Mouse (Mus musculus) hindbrain, postnatal 0 days (tissue): Measurements from ENCODE around the gene Nell2. TPM values are rescaled to one million over a fixed set of nuclear protein-coding genes. Genes with fewer than 3 reads are reported as not detected.
A peak's percentile ranks its signal among the peaks of the same experiment; 100 is the strongest.
"Not testable (repeated sequence)": the region's sequence is repeated elsewhere in the genome, so short reads cannot be mapped to it uniquely, and the experiment has no call there.

Experiments used
- ATAC-seq: fragments of 200-750 bp; cut with Nextera tagmentation; 2 replicates; pipeline ENCODE4 v1.8.0; 2017; ENCODE audit warnings: mild to moderate bottlenecking, moderate TSS enrichment, moderate library complexity
- DNase-seq: peaks from one replicate; pipeline ENCODE4 v3.0.0-alpha.2; 2015; ENCODE audit warnings: low spot score
- H3K27ac ChIP-seq: fragments of 300-500 bp; sonication (generic); 2 replicates; pipeline ENCODE4 v1.5.1; 2014; ENCODE audit warnings: mild to moderate bottlenecking
- H3K27me3 ChIP-seq: fragments of 300-500 bp; sonication (generic); 2 replicates; pipeline ENCODE4 v1.6.1; 2014; ENCODE audit warnings: low read length, mixed read lengths; ENCODE audit not compliant: insufficient read depth
- H3K36me3 ChIP-seq: fragments of 300-500 bp; sonication (generic); 2 replicates; pipeline ENCODE4 v1.6.1; 2014; ENCODE audit warnings: low read length, mixed read lengths; ENCODE audit not compliant: insufficient read depth
- H3K4me1 ChIP-seq: fragments of 300-500 bp; sonication (generic); 2 replicates; pipeline ENCODE4 v1.6.1; 2014; ENCODE audit warnings: antibody characterized with exemption, low read length, mixed read lengths; ENCODE audit not compliant: insufficient read depth
- H3K4me2 ChIP-seq: fragments of 300-500 bp; sonication (generic); 2 replicates; pipeline ENCODE4 v1.6.1; 2014; ENCODE audit warnings: low read depth, mild to moderate bottlenecking, low read length, moderate library complexity, mixed read lengths
- H3K4me3 ChIP-seq: fragments of 300-500 bp; sonication (generic); 2 replicates; pipeline ENCODE4 v1.5.1; 2014; ENCODE audit warnings: low read length
- H3K9ac ChIP-seq: fragments of 300-500 bp; sonication (generic); replicated peaks from 2 replicates; pipeline ENCODE4 v1.6.1; 2014; ENCODE audit warnings: mild to moderate bottlenecking, low read length, moderate library complexity, mixed read lengths
- H3K9me3 ChIP-seq: fragments of 300-500 bp; sonication (generic); 2 replicates; pipeline ENCODE4 v1.6.1; 2016; ENCODE audit warnings: low read length, mixed read lengths
- CTCF ChIP-seq: IDR thresholded peaks from 2 replicates; pipeline ENCODE4 v1.5.1; 2016; ENCODE audit warnings: antibody characterized with exemption, control low read depth, low read depth
- WGBS: fragments of 180-500 bp; shearing (Covaris S2); extraction: QIAGEN DNeasy Blood & Tissue Kit; methylation state at CpG from one replicate; pipeline ENCODE4 v1.1.7; 2014; 5-methylcytosine and 5-hydroxymethylcytosine counted together
- polyA plus RNA-seq: library from polyadenylated mRNA; unstranded; fragments of >200 nt; fragmentation: Nextera tagmentation; extraction: Ambion mirVana; gene quantifications from 2 replicates; pipeline ENCODE4 v1.2.1, GENCODE M21; 2015
- total RNA-seq: library from RNA; depleted of rRNA; stranded (reverse); fragments of >200 nt; gene quantifications from 2 replicates; pipeline ENCODE4 v1.2.3, GENCODE M21; 2014

Nell2 gene
- total and polyA plus RNA-seq, 2 experiments from 2014 or later = 148 to 173 TPM

- no peak for TF ChIP-seq CTCF
- ATAC-seq (no peak), DNase-seq (no peak)
- no peak overlapping the region for H3K4me3 ChIP-seq
- H3K36me3 ChIP-seq = no peaks in the 10 kb centered on the region
- no peaks in the 10 kb centered on the region for H3K27me3 ChIP-seq
- WGBS = 68% methylated on average over 3 of the region's 3 CpGs
- no peaks in the 10 kb centered on the region for H3K9me3 ChIP-seq
- H3K27ac ChIP-seq = no peak overlapping the region
- no peak overlapping the region for H3K4me2 ChIP-seq
- no peaks in the 10 kb centered on the region for H3K4me1 ChIP-seq
- no peak overlapping the region for H3K9ac ChIP-seq
Observed at GRCm38 (mm10) chr15:95273236-95273635, 255.1 kb downstream of the Nell2 start.

GRCm38 (mm10) chr15:95272167-95272566, 256.2 kb downstream of the Nell2 start:
- H3K9me3 ChIP-seq = no peaks in the 10 kb centered on the region
- H3K4me1 ChIP-seq = no peaks in the 10 kb centered on the region
- no peaks in the 10 kb centered on the region for H3K36me3 ChIP-seq
- 87% methylated on average over 3 of the region's 3 CpGs for WGBS
- no peak overlapping the region for H3K4me2 ChIP-seq
- DNase-seq (no peak), ATAC-seq (no peak)
- H3K9ac ChIP-seq = no peak overlapping the region
- H3K4me3 ChIP-seq = no peak overlapping the region
- TF ChIP-seq CTCF = peak; percentile 49
- no peaks in the 10 kb centered on the region for H3K27me3 ChIP-seq
- H3K27ac ChIP-seq = no peak overlapping the region

GRCm38 (mm10) chr15:95259671-95260450, 268.5 kb downstream of the Nell2 start:
- Histone ChIP-seq H3K27ac (no peak overlapping the region), H3K4me3 (no peak overlapping the region), H3K4me1 (no peaks in the 10 kb centered on the region), H3K9me3 (no peaks in the 10 kb centered on the region), H3K27me3 (no peaks in the 10 kb centered on the region), H3K36me3 (no peaks in the 10 kb centered on the region), H3K4me2 (no peak overlapping the region), H3K9ac (no peak overlapping the region)
- TF ChIP-seq CTCF = no peak
- DNase-seq (no peak), ATAC-seq (no peak)
- WGBS = 76% methylated on average over 2 of the region's 2 CpGs

- 69% methylated on average over 9 of the region's 9 CpGs for WGBS
- no peak overlapping the region for H3K4me2 ChIP-seq
- ATAC-seq (no peak), DNase-seq (no peak)
- H3K4me3 ChIP-seq = no peak overlapping the region
- no peaks in the 10 kb centered on the region for H3K27me3 ChIP-seq
- no peak overlapping the region for H3K9ac ChIP-seq
- H3K27ac ChIP-seq = no peak overlapping the region
- no peak for TF ChIP-seq CTCF
- no peaks in the 10 kb centered on the region for H3K4me1 ChIP-seq
- no peaks in the 10 kb centered on the region for H3K36me3 ChIP-seq
- no peaks in the 10 kb centered on the region for H3K9me3 ChIP-seq
Observed at GRCm38 (mm10) chr15:95257131-95257530, 271.2 kb downstream of the Nell2 start.

GRCm38 (mm10) chr15:95245516-95245915, 282.8 kb downstream of the Nell2 start:
- no peak for ATAC-seq

GRCm38 (mm10) chr15:95243876-95244275, 284.5 kb downstream of the Nell2 start:
- Histone ChIP-seq H3K27ac (no peak overlapping the region), H3K9me3 (no peaks in the 10 kb centered on the region), H3K4me1 (no peaks in the 10 kb centered on the region), H3K4me2 (no peak overlapping the region), H3K36me3 (peaks cover 6% of the 10 kb centered on the region; the same call in 1 of the 2 replicates), H3K4me3 (no peak overlapping the region), H3K27me3 (no peaks in the 10 kb centered on the region), H3K9ac (no peak overlapping the region)
- WGBS = 72% methylated on average over 8 of the region's 8 CpGs
- no peak for ATAC-seq
- DNase-seq = no peak
- TF ChIP-seq CTCF = no peak

More at GRCm38 (mm10) chr15:95245516-95245915, 282.8 kb downstream of the Nell2 start:
- Histone ChIP-seq H3K4me2 (no peak overlapping the region), H3K9me3 (no peaks in the 10 kb centered on the region), H3K27ac (no peak overlapping the region), H3K4me3 (no peak overlapping the region), H3K36me3 (no peaks in the 10 kb centered on the region), H3K4me1 (no peaks in the 10 kb centered on the region), H3K9ac (no peak overlapping the region), H3K27me3 (no peaks in the 10 kb centered on the region)
- WGBS = 91% methylated on average over 11 of the region's 11 CpGs
- no peak for TF ChIP-seq CTCF
- DNase-seq = no peak

GRCm38 (mm10) chr15:95241161-95241560, 287.2 kb downstream of the Nell2 start:
- Histone ChIP-seq H3K27ac (no peak overlapping the region), H3K36me3 (peaks cover 7% of the 10 kb centered on the region; the same call in 1 of the 2 replicates), H3K9me3 (no peaks in the 10 kb centered on the region), H3K9ac (no peak overlapping the region), H3K4me1 (no peaks in the 10 kb centered on the region), H3K4me2 (no peak overlapping the region), H3K27me3 (no peaks in the 10 kb centered on the region), H3K4me3 (no peak overlapping the region)
- ATAC-seq (no peak), DNase-seq (peak; percentile 54)
- WGBS = 39% methylated on average over 3 of the region's 3 CpGs
- TF ChIP-seq CTCF = no peak

- not testable (repeated sequence) for H3K27me3 ChIP-seq, H3K4me2 ChIP-seq, H3K4me3 ChIP-seq, DNase-seq, H3K36me3 ChIP-seq, H3K27ac ChIP-seq, H3K4me1 ChIP-seq, H3K9me3 ChIP-seq, ATAC-seq, H3K9ac ChIP-seq
- WGBS = 99% methylated on average over 2 of the region's 2 CpGs
Observed at GRCm38 (mm10) chr15:95237021-95237420, 291.3 kb downstream of the Nell2 start.
